Mouse (Mus musculus): Measurements from ENCODE around the gene Spocd1.

DNA sequence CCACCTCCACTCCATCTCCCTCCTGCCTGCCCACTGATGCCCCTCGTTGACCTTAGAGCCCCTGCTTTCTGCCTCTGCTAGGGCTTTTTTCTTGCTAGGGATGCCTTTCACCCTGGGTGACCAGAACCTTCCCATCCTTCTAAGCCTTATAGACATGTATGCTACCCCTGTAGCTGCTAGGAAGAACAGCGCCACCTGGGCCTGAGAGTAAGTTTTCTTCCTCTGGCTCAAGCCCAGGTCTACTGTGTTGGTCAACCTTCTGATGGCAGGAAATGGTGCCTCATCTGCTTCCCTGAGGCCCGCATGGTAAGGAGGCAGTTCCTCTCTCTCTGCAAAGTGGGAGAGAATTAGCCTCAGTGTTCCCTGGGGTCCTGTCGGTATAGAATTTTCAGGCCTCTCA is 67.0 kb downstream of the Spocd1 start:
- no peak for TF ChIP-seq POLR2A (IDR thresholded peaks at IDR 0.05; ENCODE audit: insufficient read depth, low read length)
- TF ChIP-seq EP300 (IDR thresholded peaks at IDR 0.05; ENCODE audit: insufficient read depth, low read depth, low read length): no peak
- TF ChIP-seq CTCF (IDR thresholded peaks at IDR 0.05; ENCODE audit: low read depth, low read length): peak; percentile 22

Measured in ES-Bruce4 (cell line).